Mouse (Mus musculus) CD4-positive naive resting alpha-beta T cell, adult 76 days (primary cell): ENCODE measurements around the gene P2ry14. TPM values are rescaled to one million over a fixed set of nuclear protein-coding genes. Genes with fewer than 3 reads are reported as not detected.

Experiments used
- total RNA-seq: library from RNA; stranded (reverse); gene quantifications from one replicate; pipeline ENCODE4 v1.2.4, GENCODE M21; 2023

The P2ry14 gene
- total RNA-seq: 6.9 TPM

GRCm38 (mm10) chr3:59153424-59153823, at the start of gene P2ry14:
Gene P2ry14 (minus strand): TSS chr3:59153618.

GRCm38 (mm10) chr3:59194938-59195337, 41.5 kb upstream of the P2ry14 start, which contains the start of gene Gpr87:
Gene Gpr87 (minus strand): TSS chr3:59195104.

GRCm38 (mm10) chr3:59101218-59101986, 52.0 kb downstream of the P2ry14 start, which contains the start of gene Gpr171:
Gene Gpr171 (minus strand): TSS chr3:59101821.

Other genes starting within 250 kb of the P2ry14 start
- gene Med12l, start 147.8 kb downstream of the P2ry14 start, total RNA-seq: 1.2 TPM
- 51.7 TPM for gene Gpr171, start 51.8 kb downstream of the P2ry14 start, total RNA-seq
- not detected for gene Gpr87, start 41.5 kb upstream of the P2ry14 start, total RNA-seq
- 1.3 TPM for gene P2ry13, start 57.3 kb upstream of the P2ry14 start, total RNA-seq
- 2.1 TPM for gene P2ry12, start 109.3 kb upstream of the P2ry14 start, total RNA-seq
- 0.06 TPM for gene Igsf10, start 190.8 kb upstream of the P2ry14 start, total RNA-seq